Mouse (Mus musculus): Measurements from ENCODE around the gene B3gnt9. TPM values are rescaled to one million over a fixed set of nuclear protein-coding genes. Genes with fewer than 3 reads are reported as not detected.
A peak's percentile ranks its signal among the peaks of the same experiment; 100 is the strongest.

B3gnt9 gene
- polyA plus RNA-seq, 1 experiment from 2014 or later, result 3.8 TPM

DNA sequence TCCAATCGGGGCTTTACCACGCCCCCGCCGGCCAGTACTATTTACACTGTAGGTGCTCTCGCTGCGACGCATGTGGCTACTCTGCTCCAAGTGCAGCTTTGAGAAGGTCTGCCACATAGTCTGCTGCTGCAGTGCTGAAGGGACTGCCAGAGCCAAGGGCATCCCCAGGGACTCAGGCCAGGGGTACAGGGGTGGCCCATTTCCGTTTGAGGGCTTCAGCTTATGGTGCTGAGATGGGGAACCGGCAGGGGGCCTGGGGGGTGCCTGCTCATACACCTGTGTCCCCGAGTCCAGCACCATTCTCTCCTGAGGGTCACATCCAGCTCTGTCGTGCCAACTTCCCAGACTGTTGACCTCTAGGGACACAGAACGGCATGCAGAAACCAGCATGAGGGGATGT is 30.6 kb upstream of the B3gnt9 start:
- no peak overlapping the region for H3K4me3 ChIP-seq (replicated peaks; ENCODE audit: low read length)
- no peak overlapping the region for H3K27ac ChIP-seq (ENCODE audit: low read length)
- 46% methylated on average over 12 of the region's 12 CpGs for WGBS
- H3K36me3 ChIP-seq (ENCODE audit: control insufficient read depth, insufficient read depth), result peaks cover 8% of the 10 kb centered on the region; the same call in 1 of the 2 replicates
- H3K27me3 ChIP-seq (replicated peaks; ENCODE audit: control insufficient read depth, insufficient read depth, low read length), result no peaks in the 10 kb centered on the region
- peaks cover 46% of the 10 kb centered on the region for H3K4me1 ChIP-seq (replicated peaks; ENCODE audit: control insufficient read depth, insufficient read depth, low read length)
- no peak for ATAC-seq
- H3K9me3 ChIP-seq (ENCODE audit: control insufficient read depth, low read length), result no peaks in the 10 kb centered on the region
- H3K4me2 ChIP-seq (ENCODE audit: low read length), result no peak overlapping the region
- no peak overlapping the region for H3K9ac ChIP-seq (replicated peaks; ENCODE audit: low read depth, low read length)

DNA sequence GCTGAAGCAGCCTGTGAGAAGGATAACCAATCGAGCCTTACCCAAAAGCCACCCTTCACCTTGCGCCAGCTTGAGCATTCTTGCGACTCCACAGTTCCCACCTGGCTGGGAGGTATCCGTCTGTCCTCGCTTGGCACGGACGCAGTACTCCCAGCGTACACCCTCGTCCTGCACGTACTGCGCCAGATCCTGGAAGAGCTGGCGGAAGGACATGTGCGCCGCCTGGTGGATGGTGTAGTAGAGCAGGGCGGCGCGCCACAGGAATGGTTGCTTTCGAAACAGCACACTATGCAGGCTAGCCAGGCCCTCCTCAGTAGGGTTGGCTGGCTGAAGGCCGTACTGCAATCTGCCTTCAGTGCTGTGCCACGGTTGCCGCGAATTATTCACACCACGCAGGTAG is 28.1 kb upstream of the B3gnt9 start:
- 0 out of 2 replicates have a peak, but pooled peaks have one; percentile 8 for ATAC-seq
- peaks cover 38% of the 10 kb centered on the region for H3K4me1 ChIP-seq (replicated peaks; ENCODE audit: control insufficient read depth, insufficient read depth, low read length)
- H3K9me3 ChIP-seq (ENCODE audit: control insufficient read depth, low read length), result no peaks in the 10 kb centered on the region
- H3K9ac ChIP-seq (replicated peaks; ENCODE audit: low read depth, low read length), result no peak overlapping the region
- peaks cover 10% of the 10 kb centered on the region; the same call in 1 of the 2 replicates for H3K36me3 ChIP-seq (ENCODE audit: control insufficient read depth, insufficient read depth)
- H3K27me3 ChIP-seq (replicated peaks; ENCODE audit: control insufficient read depth, insufficient read depth, low read length), result peaks cover 7% of the 10 kb centered on the region
- H3K4me3 ChIP-seq (replicated peaks; ENCODE audit: low read length), result no peak overlapping the region
- WGBS, result 19% methylated on average over 23 of the region's 23 CpGs
- no peak overlapping the region for H3K27ac ChIP-seq (ENCODE audit: low read length)
- H3K4me2 ChIP-seq (ENCODE audit: low read length), result no peak overlapping the region

DNA sequence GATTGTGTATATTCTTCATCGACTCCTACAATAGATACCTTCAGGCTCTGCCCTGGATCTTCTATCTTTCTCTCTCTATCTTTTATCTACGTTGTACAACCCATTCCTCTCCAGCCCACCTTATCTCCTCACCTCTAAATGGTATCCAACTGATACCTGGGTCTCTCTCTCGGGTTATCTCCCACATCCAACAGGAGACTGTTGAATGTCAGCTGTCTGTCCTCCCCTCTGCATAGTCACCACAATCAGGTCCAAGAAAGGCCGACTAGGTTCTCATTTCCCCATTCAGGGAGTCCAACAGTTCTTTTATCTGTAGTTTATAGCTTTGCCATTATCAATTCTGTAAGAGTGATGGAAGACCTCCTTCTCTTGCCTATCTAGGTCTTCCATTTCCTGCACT is 27.3 kb upstream of the B3gnt9 start:
- peaks cover 10% of the 10 kb centered on the region; the same call in 1 of the 2 replicates for H3K36me3 ChIP-seq (ENCODE audit: control insufficient read depth, insufficient read depth)
- peaks cover 14% of the 10 kb centered on the region for H3K27me3 ChIP-seq (replicated peaks; ENCODE audit: control insufficient read depth, insufficient read depth, low read length)
- H3K27ac ChIP-seq (ENCODE audit: low read length), result no peak overlapping the region
- no peaks in the 10 kb centered on the region for H3K9me3 ChIP-seq (ENCODE audit: control insufficient read depth, low read length)
- 97% methylated on average over 4 of the region's 4 CpGs for WGBS
- no peak for ATAC-seq
- H3K4me2 ChIP-seq (ENCODE audit: low read length), result no peak overlapping the region
- H3K4me3 ChIP-seq (replicated peaks; ENCODE audit: low read length), result no peak overlapping the region
- H3K4me1 ChIP-seq (replicated peaks; ENCODE audit: control insufficient read depth, insufficient read depth, low read length), result peaks cover 30% of the 10 kb centered on the region
- no peak overlapping the region for H3K9ac ChIP-seq (replicated peaks; ENCODE audit: low read depth, low read length)

DNA sequence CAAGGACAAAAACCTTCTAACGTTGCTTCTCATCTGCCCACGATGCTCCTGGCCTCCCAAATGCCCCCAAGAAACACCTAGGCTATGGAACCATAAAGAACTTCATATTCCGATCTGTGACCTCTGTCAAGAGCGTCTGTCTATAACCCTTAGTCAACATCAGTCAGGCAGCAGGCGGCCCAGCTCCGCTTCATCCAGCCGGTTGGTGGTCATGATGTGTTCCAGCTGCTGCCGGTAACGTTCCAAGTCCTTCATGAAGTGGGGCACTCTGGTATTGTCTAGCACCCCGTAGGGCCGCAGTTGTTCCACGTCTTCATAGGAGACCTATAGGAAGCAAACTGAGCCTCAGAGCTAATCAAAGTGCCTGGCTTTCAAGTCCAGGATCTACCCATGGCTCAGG is 26.9 kb upstream of the B3gnt9 start:
- H3K4me2 ChIP-seq (ENCODE audit: low read length), result no peak overlapping the region
- H3K36me3 ChIP-seq (ENCODE audit: control insufficient read depth, insufficient read depth), result peaks cover 10% of the 10 kb centered on the region; the same call in 1 of the 2 replicates
- WGBS, result 91% methylated on average over 12 of the region's 12 CpGs
- no peak overlapping the region for H3K27ac ChIP-seq (ENCODE audit: low read length)
- peaks cover 18% of the 10 kb centered on the region for H3K27me3 ChIP-seq (replicated peaks; ENCODE audit: control insufficient read depth, insufficient read depth, low read length)
- H3K9me3 ChIP-seq (ENCODE audit: control insufficient read depth, low read length), result no peaks in the 10 kb centered on the region
- H3K4me1 ChIP-seq (replicated peaks; ENCODE audit: control insufficient read depth, insufficient read depth, low read length), result peaks cover 26% of the 10 kb centered on the region
- H3K9ac ChIP-seq (replicated peaks; ENCODE audit: low read depth, low read length), result no peak overlapping the region
- ATAC-seq, result no peak
- no peak overlapping the region for H3K4me3 ChIP-seq (replicated peaks; ENCODE audit: low read length)

DNA sequence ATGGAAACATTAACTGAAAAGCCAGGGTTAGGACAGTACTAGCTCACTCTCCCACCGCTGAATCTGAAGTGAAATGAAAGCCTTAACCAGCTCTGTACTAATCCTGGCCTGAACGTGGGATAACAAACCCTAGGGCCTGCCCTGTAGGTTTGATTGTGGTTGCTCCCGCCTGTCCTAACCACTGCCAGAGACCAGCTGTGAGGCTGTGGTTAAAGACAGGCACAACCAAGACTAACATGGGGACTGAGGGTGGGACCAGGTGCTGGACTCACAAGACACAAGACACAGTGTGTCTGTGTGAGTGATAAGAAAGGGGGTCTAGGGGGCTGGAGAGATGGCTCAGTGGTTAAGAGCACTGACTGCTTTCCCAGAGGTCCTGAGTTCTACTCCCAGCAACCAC is 25.6 kb upstream of the B3gnt9 start:
- Histone ChIP-seq H3K27ac (ENCODE audit: low read length) (no peak overlapping the region), H3K9ac (replicated peaks; ENCODE audit: low read depth, low read length) (no peak overlapping the region), H3K4me1 (replicated peaks; ENCODE audit: control insufficient read depth, insufficient read depth, low read length) (peaks cover 23% of the 10 kb centered on the region), H3K27me3 (replicated peaks; ENCODE audit: control insufficient read depth, insufficient read depth, low read length) (peaks cover 28% of the 10 kb centered on the region), H3K4me3 (replicated peaks; ENCODE audit: low read length) (no peak overlapping the region), H3K4me2 (ENCODE audit: low read length) (no peak overlapping the region), H3K36me3 (ENCODE audit: control insufficient read depth, insufficient read depth) (peaks cover 10% of the 10 kb centered on the region; the same call in 1 of the 2 replicates), H3K9me3 (ENCODE audit: control insufficient read depth, low read length) (no peaks in the 10 kb centered on the region)
- ATAC-seq, result no peak
- 73% methylated on average over 3 of the region's 3 CpGs for WGBS

DNA sequence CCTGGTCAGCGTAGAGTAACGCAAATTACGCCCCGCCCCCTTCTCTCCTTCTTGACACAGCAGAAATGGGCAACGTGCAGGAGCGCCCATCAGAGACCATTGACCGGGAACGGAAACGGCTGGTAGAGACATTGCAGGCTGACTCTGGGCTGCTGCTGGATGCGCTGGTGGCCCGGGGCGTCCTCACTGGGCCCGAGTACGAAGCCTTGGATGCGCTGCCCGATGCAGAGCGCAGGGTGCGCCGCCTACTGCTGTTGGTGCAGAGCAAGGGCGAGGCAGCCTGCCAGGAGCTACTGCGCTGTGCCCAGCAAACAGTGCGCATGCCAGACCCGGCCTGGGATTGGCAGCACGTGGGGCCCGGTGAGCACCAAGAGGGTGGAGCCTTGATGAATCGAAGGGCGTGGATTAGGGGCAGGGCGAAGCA is 24.0 kb upstream of the B3gnt9 start:
- Histone ChIP-seq H3K4me2 (ENCODE audit: low read length) (peak overlapping the region; percentile 52), H3K36me3 (ENCODE audit: control insufficient read depth, insufficient read depth) (peaks cover 10% of the 10 kb centered on the region; the same call in 1 of the 2 replicates), H3K27me3 (replicated peaks; ENCODE audit: control insufficient read depth, insufficient read depth, low read length) (peaks cover 41% of the 10 kb centered on the region), H3K4me1 (replicated peaks; ENCODE audit: control insufficient read depth, insufficient read depth, low read length) (peaks cover 21% of the 10 kb centered on the region), H3K9me3 (ENCODE audit: control insufficient read depth, low read length) (no peaks in the 10 kb centered on the region), H3K27ac (ENCODE audit: low read length) (no peak overlapping the region), H3K4me3 (replicated peaks; ENCODE audit: low read length) (peak overlapping the region; percentile 15), H3K9ac (replicated peaks; ENCODE audit: low read depth, low read length) (no peak overlapping the region; the same call in 1 of the 2 replicates)
- under 1% methylated on average over 24 of the region's 28 CpGs for WGBS
- peak; percentile 61 for ATAC-seq

DNA sequence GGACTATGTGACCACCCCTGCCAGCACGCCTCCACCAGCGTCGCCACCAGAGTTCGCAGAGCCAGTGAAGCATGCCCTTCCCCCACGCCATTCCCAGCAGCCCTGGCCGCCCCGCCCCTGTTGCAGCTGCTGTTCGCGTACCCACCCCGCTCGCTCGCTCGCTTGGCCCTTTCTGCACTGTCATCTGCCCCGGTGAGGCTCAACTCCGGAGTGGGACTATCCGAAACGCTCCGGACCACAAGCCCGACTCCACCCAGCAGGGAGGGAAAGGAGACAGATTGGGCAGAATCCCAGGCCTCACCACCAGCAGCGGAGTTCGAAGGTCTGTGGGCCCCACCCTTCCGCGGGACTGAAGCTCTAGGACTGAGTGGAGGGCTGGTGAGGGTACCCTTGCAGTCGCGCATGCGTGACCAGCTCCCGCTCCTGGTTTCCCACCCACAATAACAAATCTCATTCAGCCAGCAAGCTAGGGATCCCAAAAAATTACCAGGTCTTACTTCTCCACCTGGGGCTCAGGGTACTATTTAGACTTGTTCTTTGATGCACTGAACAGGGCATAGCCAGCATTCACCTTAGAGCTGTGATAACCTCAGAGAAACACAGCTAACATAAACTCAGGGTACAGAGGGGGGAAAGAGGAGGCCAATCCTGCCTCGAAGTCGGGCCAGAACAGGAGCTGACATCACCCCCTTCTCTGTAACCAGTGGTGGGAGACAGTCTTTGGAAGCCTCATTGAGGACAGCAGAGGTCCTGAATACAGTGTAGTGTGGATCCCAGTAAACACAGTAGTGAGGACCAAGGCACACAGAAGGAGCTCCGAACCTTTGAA is 21.6 kb upstream of the B3gnt9 start:
- 2% methylated on average over 23 of the region's 30 CpGs for WGBS
- peak overlapping the region; percentile 59 for H3K9ac ChIP-seq (replicated peaks; ENCODE audit: low read depth, low read length)
- H3K27ac ChIP-seq (ENCODE audit: low read length), result no peak overlapping the region

DNA sequence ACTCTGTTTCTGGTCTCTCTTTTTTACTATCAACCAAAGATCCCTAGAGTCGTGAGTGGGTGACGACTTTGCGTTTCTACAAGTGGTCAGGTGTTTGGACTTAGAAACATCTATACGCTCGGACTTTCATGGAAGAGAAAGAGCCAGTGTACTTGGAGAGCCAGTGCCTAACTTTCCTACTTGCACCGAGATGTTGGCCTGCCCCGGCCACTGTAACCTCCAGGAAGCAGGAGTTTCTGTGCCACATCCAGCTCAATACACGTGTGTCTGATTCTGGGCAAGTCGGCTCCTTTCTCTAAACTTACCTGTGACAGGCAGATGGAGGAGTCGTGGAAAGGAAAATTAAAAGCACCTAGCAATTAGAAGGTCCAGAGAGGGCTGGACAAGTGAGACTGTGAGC is 20.9 kb upstream of the B3gnt9 start, which contains the start of gene Nol3:
Gene Nol3 (plus strand): TSS at position 301 of the 400 bp plus-strand sequence.
- Histone ChIP-seq H3K4me3 (replicated peaks; ENCODE audit: low read length) (peak within 1 kb of the TSS; percentile 46), H3K9ac (replicated peaks; ENCODE audit: low read depth, low read length) (peak within 1 kb of the TSS; percentile 59), H3K36me3 (ENCODE audit: control insufficient read depth, insufficient read depth) (0 out of 2 replicates have a peak, but pooled peaks cover 3% of the 10 kb centered on the region), H3K4me1 (replicated peaks; ENCODE audit: control insufficient read depth, insufficient read depth, low read length) (peaks cover 22% of the 10 kb centered on the region), H3K27ac (ENCODE audit: low read length) (no peak within 1 kb of the TSS), H3K9me3 (ENCODE audit: control insufficient read depth, low read length) (no peaks in the 10 kb centered on the region), H3K4me2 (ENCODE audit: low read length) (peak within 1 kb of the TSS; percentile 86), H3K27me3 (replicated peaks; ENCODE audit: control insufficient read depth, insufficient read depth, low read length) (peaks cover 67% of the 10 kb centered on the region)
- WGBS, result 4% methylated on average over 10 of the region's 10 CpGs
- ATAC-seq, result no peak

More for the DNA sequence above, 21.6 kb upstream of the B3gnt9 start:
- peak overlapping the region; percentile 46 for H3K4me3 ChIP-seq (replicated peaks; ENCODE audit: low read length)
- H3K4me2 ChIP-seq (ENCODE audit: low read length), result peak overlapping the region; percentile 86
- H3K9me3 ChIP-seq (ENCODE audit: control insufficient read depth, low read length), result no peaks in the 10 kb centered on the region
- peak; percentile 56 for ATAC-seq
- H3K27me3 ChIP-seq (replicated peaks; ENCODE audit: control insufficient read depth, insufficient read depth, low read length), result peaks cover 61% of the 10 kb centered on the region
- H3K36me3 ChIP-seq (ENCODE audit: control insufficient read depth, insufficient read depth), result 0 out of 2 replicates have a peak, but pooled peaks cover 3% of the 10 kb centered on the region
- H3K4me1 ChIP-seq (replicated peaks; ENCODE audit: control insufficient read depth, insufficient read depth, low read length), result peaks cover 21% of the 10 kb centered on the region

DNA sequence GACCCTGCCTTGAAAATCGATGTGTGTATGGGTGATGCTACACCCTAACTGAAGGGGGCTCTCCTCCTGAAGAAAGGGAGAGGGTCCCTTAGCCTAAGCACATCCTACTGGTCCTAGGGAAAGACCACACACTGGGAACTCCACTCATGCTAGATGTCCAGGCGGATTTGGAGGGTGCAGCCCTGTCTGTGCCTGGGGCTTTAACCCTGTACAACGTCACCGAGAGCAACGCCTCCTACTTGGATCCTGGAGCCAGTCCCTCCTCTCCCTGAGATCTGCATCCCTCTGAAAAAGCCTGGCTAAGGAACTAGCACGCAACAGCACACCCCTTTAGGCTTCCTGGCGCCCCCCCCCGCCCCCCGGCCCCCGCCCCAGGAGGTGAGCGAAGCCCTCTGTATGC is 20.4 kb upstream of the B3gnt9 start:
- H3K4me1 ChIP-seq (replicated peaks; ENCODE audit: control insufficient read depth, insufficient read depth, low read length), result peaks cover 26% of the 10 kb centered on the region
- no peak overlapping the region for H3K4me3 ChIP-seq (replicated peaks; ENCODE audit: low read length)
- no peak for ATAC-seq
- H3K9me3 ChIP-seq (ENCODE audit: control insufficient read depth, low read length), result no peaks in the 10 kb centered on the region
- 5% methylated on average over 10 of the region's 11 CpGs for WGBS
- no peak overlapping the region for H3K27ac ChIP-seq (ENCODE audit: low read length)
- 0 out of 2 replicates have a peak, but pooled peaks cover 3% of the 10 kb centered on the region for H3K36me3 ChIP-seq (ENCODE audit: control insufficient read depth, insufficient read depth)
- no peak overlapping the region; the same call in 1 of the 2 replicates for H3K4me2 ChIP-seq (ENCODE audit: low read length)
- peaks cover 72% of the 10 kb centered on the region for H3K27me3 ChIP-seq (replicated peaks; ENCODE audit: control insufficient read depth, insufficient read depth, low read length)
- no peak overlapping the region for H3K9ac ChIP-seq (replicated peaks; ENCODE audit: low read depth, low read length)
